Mouse (Mus musculus): ENCODE data around the gene Prkcq.

The Prkcq gene

GRCm38 (mm10) chr2:11218122-11218521 lies 46.2 kb downstream of the Prkcq start:
- DNase-seq (ENCODE audit: low read depth, low spot score): no peak

- DNase-seq (ENCODE audit: low read depth, low spot score): no peak
Observed at GRCm38 (mm10) chr2:11219262-11219661, 47.4 kb downstream of the Prkcq start.

GRCm38 (mm10) chr2:11224808-11225484 lies 53.0 kb downstream of the Prkcq start:
- no peak for DNase-seq (ENCODE audit: low read depth, low spot score)

- no peak for DNase-seq (ENCODE audit: low read depth, low spot score)
Observed at GRCm38 (mm10) chr2:11225485-11225876, 53.6 kb downstream of the Prkcq start.

GRCm38 (mm10) chr2:11226555-11226954 lies 54.6 kb downstream of the Prkcq start:
- no peak for DNase-seq (ENCODE audit: low read depth, low spot score)

GRCm38 (mm10) chr2:11229126-11229525 lies 57.2 kb downstream of the Prkcq start:
- DNase-seq (ENCODE audit: low read depth, low spot score): no peak

- DNase-seq (ENCODE audit: low read depth, low spot score): no peak
Observed at GRCm38 (mm10) chr2:11231118-11231517, 59.2 kb downstream of the Prkcq start.

- no peak for DNase-seq (ENCODE audit: low read depth, low spot score)
Observed at GRCm38 (mm10) chr2:11231988-11232387, 60.1 kb downstream of the Prkcq start.

- no peak for DNase-seq (ENCODE audit: low read depth, low spot score)
Observed at GRCm38 (mm10) chr2:11238254-11238653, 66.3 kb downstream of the Prkcq start.

- DNase-seq (ENCODE audit: low read depth, low spot score): peak; percentile 6
Observed at GRCm38 (mm10) chr2:11239523-11239922, 67.6 kb downstream of the Prkcq start.

- DNase-seq (ENCODE audit: low read depth, low spot score): no peak
Observed at GRCm38 (mm10) chr2:11245926-11246325, 74.0 kb downstream of the Prkcq start.

- peak; percentile 65 for DNase-seq (ENCODE audit: low read depth, low spot score)
Observed at GRCm38 (mm10) chr2:11253945-11254344, 82.0 kb downstream of the Prkcq start.

GRCm38 (mm10) chr2:11254446-11254845 lies 82.5 kb downstream of the Prkcq start:
- no peak for DNase-seq (ENCODE audit: low read depth, low spot score)

- DNase-seq (ENCODE audit: low read depth, low spot score): no peak
Observed at GRCm38 (mm10) chr2:11257260-11257850, 85.4 kb downstream of the Prkcq start.

GRCm38 (mm10) chr2:11258181-11258580 lies 86.3 kb downstream of the Prkcq start:
- no peak for DNase-seq (ENCODE audit: low read depth, low spot score)

GRCm38 (mm10) chr2:11259361-11259760 lies 87.5 kb downstream of the Prkcq start:
- no peak for DNase-seq (ENCODE audit: low read depth, low spot score)

- DNase-seq (ENCODE audit: low read depth, low spot score): no peak
Observed at GRCm38 (mm10) chr2:11264836-11265235, 92.9 kb downstream of the Prkcq start.

GRCm38 (mm10) chr2:11265455-11265854 lies 93.5 kb downstream of the Prkcq start:
- no peak for DNase-seq (ENCODE audit: low read depth, low spot score)

- DNase-seq (ENCODE audit: low read depth, low spot score): no peak
Observed at GRCm38 (mm10) chr2:11266294-11266693, 94.4 kb downstream of the Prkcq start.

GRCm38 (mm10) chr2:11278965-11279364 lies 107.1 kb downstream of the Prkcq start:
- DNase-seq (ENCODE audit: low read depth, low spot score): no peak

GRCm38 (mm10) chr2:11280247-11280646 lies 108.3 kb downstream of the Prkcq start:
- no peak for DNase-seq (ENCODE audit: low read depth, low spot score)

- peak; percentile 8 for DNase-seq (ENCODE audit: low read depth, low spot score)
Observed at GRCm38 (mm10) chr2:11287834-11288530, 116.1 kb downstream of the Prkcq start.

GRCm38 (mm10) chr2:11288531-11288846 lies 116.6 kb downstream of the Prkcq start:
- peak; percentile 80 for DNase-seq (ENCODE audit: low read depth, low spot score)

Data from brain, adult 2 months (tissue).